Mouse (Mus musculus): ENCODE data around the gene 5330417H12Rik. TPM values are rescaled to one million over a fixed set of nuclear protein-coding genes. Genes with fewer than 3 reads are reported as not detected.

The 5330417H12Rik gene
- total RNA-seq (2023; ENCODE audit: inconsistent age) = not detected in 4 replicates

DNA sequence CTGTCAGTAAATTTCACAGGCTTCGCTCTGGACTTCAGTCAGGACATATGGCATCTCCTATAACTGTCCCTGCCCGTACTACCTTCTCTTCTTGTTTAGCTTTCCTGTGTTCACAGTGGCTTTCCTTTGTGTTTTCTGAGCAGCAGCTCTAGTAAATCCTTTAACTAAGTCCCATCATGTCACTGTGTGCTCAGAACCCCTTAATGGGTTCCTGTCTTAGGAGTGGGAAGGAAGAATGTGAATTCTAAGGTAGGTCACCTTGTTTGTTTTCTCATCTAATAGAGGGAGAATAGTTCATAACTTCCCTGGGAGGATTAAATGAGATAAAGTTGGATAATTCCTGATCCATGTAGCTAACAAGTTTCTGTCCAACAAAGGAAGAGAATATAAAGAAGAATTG is at the start of gene 5330417H12Rik:
TSS of gene 5330417H12Rik (minus strand) at position 101 of the 400 bp plus-strand sequence.

GRCm38 (mm10) chr7:107594857-107595402 is 30.0 kb downstream of the 5330417H12Rik start, which contains the start of gene Ppfibp2:
Gene Ppfibp2, plus strand, starts transcription at chr7:107595207.

Other genes starting within 250 kb of the 5330417H12Rik start
- gene Olfml1, start 57.7 kb downstream of the 5330417H12Rik start, total RNA-seq (2023; ENCODE audit: inconsistent age) = not detected in 4 replicates
- gene Ppfibp2, start 30.0 kb downstream of the 5330417H12Rik start, total RNA-seq (2023; ENCODE audit: inconsistent age) = 14.3 to 18.7 TPM (median 16.1 TPM) in 4 replicates
- not detected in 4 replicates for gene Cyb5r2, start 132.9 kb upstream of the 5330417H12Rik start, total RNA-seq (2023; ENCODE audit: inconsistent age)
- not detected in 4 replicates for gene Ovch2, start 176.0 kb upstream of the 5330417H12Rik start, total RNA-seq (2023; ENCODE audit: inconsistent age)
- gene Olfr467, start 187.1 kb upstream of the 5330417H12Rik start, total RNA-seq (2023; ENCODE audit: inconsistent age) = not detected in 4 replicates
- gene Olfr469, start 200.4 kb upstream of the 5330417H12Rik start, total RNA-seq (2023; ENCODE audit: inconsistent age) = not detected in 4 replicates
- not detected in 4 replicates for gene Olfr470, start 222.3 kb upstream of the 5330417H12Rik start, total RNA-seq (2023; ENCODE audit: inconsistent age)

All from B cell, adult (primary cell).